Mouse (Mus musculus) right cerebral cortex, postnatal 14 days (tissue): ENCODE measurements around the gene Dera.

Experiments used
- DNase-seq: peaks from one replicate; pipeline ENCODE4 v3.0.0; 2022

Dera gene

DNA sequence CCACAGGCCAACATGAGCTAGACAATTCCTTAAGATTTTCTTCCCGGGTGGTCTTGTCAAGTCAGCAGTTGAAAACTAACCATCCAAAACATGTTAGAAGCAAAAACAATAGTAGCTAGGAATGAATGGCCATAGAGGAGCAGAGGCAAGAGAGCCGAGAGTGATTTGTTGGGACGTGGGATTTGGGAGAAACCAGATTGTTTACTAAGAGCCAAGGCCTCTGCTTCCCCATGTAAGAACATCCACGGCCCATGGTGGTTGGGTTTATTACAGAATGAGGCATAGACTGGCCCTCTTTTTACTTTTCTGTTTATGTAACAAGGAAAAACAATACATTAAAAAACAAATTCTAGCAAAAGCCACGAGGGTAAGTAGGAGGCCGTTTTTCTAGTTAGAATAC is 54.4 kb downstream of the Dera start:
- no peak for DNase-seq

DNA sequence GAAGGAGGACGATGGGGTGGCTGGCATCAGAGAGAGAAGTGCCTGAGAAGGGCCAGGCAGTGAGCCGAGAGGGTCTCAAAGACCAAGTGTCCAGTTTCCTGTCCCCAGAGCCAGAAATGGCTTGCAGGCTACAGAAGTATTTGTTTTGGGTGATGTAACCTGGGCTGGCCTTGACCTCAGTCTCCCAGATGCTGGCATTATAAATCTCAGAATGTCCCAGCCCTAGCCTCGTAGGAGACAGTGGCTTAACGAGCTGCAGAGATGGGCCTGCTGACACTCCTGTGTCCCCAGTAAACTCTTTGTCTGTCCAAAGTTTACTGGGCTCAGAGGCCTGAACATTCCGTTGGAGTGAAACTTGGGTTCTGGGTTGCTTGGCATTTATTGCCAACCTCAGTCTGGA is 55.8 kb downstream of the Dera start:
- DNase-seq: no peak

DNA sequence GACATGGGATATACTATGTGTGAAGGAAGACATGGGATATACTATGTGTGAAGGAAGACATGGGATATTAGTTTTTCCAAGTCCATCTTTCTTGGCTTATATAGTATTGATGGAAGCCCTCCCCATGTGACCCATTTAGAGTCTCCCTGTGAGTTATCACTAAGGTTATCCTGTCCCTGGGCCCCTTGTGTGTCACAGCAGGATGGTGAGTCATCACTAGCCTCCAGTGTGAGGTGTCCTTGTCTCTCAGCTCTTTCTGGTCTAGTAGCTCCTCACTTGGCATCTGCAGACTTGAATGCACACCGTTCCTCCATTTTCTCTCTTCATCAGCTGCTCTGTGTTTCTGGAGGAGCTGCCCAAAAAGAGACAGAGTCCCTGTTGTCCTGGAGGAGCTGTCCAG is 59.7 kb downstream of the Dera start:
- DNase-seq: no peak

GRCm38 (mm10) chr6:137816508-137816907 is 62.2 kb downstream of the Dera start:
- DNase-seq: no peak

DNA sequence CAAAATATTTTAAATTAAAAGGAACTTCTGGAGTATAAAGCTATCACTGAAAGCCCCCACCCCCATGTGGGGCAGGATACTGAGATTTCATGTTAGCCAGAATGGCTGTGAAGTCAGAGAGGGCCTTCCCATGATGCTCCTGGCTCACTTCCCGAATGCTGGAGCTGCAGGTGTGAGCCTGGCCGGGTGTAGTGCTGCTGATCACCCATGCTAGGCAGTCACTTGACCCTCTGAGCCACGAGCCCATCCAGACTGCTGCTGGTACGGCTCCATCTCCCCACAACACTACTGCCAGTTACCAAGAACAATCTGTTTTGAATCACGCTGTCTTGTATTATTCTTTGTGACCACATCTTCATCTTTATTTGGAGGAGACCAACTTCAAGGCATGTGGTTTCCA is 68.2 kb downstream of the Dera start:
- no peak for DNase-seq

DNA sequence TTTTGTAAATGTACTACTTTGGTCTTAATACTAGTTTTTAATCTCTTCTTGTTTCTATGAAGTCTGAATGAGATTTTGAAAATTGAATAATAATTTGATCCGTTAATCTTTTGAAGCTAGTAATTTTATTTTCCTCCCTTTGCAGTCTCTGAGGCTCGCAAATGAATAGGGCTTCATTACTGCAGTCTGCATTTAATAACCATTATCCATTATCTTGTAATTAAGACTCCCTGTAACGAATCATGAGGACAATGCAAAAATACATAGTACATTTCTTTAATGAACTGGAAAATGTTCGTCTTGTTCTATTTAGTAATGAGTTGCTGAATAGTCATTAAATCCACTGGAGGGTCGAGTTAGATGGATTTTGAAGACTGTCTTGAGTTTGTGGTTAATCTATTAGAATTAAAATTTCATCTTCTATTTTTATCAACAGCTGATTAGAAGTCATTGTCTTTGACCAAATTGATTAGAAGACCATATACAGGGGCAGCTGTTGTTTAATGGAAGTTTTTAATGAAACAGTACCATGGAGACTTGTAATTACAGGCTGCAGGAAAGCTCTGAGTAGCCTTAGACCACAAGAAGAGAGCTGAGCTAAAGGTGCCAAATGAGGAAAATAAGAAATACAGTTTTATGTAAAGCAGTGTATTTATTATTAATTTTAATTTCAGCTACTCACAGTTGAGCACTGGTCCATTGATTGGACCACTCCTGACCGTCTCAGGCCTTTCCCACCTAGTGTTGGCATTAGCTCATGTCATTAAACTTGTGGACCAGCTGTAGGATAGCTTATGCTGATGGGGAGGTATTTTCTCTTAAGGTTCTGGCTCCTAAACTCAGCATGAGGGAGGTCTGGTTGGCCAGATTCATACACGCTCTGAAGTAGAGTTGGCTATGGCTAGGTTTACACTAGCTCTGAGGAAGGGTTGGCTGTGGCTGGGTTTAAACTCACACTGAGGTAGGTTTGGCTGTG is 70.0 kb downstream of the Dera start:
- DNase-seq: no peak

DNA sequence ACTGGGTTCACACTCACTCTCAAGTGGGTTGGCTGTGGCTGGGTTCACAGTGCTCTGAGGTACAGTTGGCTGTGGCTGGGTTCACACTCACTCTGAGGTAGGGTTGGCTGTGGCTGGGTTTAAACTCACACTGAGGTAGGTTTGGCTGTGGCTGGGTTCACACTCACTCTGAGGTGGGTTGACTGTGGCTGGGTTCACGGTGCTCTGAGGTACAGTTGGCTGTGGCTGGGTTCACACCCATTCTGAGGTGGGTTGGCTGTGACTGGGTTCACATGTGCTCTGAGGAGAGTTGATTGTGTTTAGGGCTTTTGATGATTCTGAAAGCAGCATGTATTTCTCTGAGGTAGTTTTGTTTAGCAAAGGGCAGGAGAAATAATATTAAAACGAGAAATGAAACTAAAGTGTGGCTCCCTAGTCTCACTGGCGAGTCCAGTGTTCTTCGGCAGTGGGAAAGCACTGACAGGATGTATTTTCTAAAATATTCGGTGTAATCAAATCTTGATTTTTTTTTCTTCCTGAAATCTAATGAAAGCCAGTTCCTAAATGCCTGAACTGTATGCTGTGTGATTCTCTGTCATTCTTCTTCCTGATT is 70.8 kb downstream of the Dera start:
- DNase-seq: no peak

DNA sequence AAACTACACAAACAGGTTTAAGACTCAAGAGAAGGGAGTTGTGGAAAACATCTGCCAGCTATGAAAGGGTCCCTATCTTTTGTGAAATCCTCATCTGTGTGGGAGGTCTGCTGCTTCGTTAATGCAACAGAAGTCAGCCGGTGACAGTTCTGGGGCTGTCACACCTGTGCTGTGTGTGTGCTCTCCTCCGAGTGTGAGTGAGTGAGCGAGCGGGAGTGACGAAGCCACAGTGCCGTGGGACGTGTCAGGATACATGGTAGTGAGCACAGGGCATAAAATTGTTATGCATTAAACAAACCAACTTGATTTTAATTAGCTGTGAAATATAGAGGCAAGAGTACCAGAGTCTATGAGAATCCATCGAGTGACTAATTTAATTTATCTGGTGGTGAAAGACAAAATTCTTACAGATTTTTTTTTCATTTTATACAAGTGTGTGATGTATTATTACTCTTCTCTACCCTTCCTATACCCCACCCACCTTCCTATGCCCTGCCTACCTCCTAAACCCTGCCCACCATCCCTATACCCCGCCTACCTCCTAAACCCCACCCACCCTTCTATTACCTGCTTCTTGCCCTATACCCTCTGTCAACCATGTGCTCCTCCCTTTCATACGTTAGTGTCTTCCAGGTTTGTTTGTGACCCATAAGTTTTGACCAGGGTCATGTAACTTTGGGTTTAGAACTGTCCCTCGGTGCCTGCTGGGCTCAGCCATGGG is 74.9 kb downstream of the Dera start:
- DNase-seq: no peak

DNA sequence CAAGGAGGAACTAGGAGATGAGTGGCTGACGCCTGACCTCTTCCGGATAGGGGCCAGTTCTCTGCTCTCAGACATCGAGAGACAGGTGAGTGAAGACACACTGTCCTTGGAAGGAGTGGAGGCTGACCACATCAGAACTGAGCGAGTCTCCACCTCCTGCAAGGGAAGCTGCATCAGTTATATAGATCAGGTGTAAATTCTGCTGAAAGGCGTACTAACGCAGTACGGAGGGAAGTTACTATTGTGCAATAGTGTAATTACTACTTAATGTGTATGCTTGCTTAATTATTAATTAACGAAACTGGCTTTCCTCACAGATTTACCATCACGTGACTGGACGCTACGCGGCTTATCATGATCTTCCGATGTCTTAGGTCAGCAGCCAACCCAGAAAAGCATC is 82.5 kb downstream of the Dera start:
- no peak for DNase-seq

- DNase-seq: no peak
Measured at GRCm38 (mm10) chr6:137843337-137843736, 89.0 kb downstream of the Dera start.

- no peak for DNase-seq
Measured at GRCm38 (mm10) chr6:137857198-137858194, 103.2 kb downstream of the Dera start.

- DNase-seq: no peak
Measured at GRCm38 (mm10) chr6:137869903-137870580, 115.7 kb downstream of the Dera start.

- no peak for DNase-seq
Measured at GRCm38 (mm10) chr6:137870667-137871066, 116.3 kb downstream of the Dera start.

- peak; percentile 69 for DNase-seq
Measured at GRCm38 (mm10) chr6:137872055-137872735, 117.8 kb downstream of the Dera start.

DNA sequence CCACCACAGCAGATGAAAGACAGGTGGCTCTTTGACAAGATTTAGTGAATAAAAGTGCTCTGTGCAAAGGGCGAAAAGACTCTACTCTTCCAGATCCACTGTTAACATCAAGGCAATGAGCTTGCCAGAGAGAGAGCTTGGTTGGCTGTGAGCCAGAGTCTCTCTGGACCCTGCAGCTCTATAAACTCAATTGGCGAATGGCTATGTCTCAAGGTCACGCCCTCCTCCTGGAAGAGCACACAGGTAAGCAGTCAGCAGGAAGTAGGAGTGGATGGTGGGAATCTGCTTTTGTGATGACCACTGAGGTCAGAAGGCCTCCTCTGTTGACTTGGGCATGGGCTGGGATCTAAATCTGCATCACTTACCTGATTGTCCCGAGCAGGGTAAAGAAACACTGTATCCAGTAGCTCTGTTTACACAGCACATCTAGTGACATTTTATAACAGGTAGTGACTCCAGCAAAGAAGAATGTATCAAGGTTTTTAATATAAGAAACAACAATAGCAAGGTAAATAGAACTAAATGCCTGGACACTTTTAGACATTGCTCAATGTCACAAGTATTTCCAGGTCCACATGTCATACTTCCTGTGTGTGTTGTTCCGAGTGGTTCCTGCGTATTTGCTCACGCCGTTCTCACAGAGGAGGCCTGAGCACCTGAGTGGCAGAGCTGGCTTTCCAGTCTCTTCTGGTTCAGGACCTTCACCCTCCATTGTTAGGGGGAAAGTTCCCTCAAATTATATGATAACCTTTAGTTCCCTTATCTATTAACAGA is 120.3 kb downstream of the Dera start:
- no peak for DNase-seq

DNA sequence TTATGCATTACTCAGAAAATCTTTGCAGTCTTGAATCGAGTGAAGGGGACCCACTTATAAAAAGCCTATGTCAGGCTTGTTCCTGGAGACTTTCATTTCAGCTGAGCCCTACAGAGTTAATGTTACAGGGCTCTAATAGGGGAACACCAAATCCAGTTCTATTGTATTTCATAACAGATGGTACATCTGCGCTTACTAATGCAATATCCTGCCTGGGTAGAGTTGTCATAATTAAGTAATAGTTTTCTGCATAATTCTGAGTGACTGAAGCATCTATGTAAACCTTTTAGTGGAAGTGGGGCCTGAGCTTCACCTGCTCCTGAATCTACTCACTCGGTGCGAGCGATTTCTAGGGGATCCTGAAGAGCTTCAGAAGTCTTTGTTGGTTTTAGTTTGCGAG is 131.3 kb downstream of the Dera start:
- no peak for DNase-seq

DNA sequence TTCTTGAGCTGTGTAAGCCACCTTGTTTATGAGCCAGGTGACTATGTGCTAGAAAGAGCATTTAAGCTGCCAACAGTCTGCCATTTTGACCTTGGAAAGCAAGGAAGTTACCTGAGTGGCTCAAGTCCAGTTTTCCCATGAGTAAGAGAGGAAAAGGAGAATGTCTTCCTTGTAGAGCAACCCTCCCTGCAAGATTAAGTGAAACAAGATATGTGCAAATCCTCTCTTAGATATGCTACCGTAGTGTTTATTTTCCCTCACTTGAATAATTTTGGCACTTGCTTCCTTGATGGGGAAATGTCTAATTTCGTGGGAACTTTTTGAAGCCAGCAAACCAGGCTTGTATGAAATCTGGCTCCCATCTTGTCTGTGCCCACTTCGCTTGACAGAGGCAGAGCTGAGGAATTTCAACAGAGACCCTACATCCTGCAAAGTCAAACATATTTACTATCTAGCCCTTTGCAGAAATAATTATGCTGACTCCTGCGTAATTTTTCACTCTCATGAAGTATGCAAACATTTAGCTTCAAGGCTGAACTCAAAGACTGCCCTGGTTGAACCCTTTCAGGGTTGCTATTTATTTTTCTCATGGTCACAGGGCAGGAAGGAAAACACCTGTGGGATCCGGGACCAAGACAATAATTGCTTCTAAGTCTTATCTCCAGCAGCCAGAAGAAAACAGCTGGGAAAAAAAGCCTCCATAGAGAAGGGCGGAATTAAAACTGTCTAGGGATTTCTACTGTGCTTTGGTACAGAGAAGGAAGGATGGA is 132.0 kb downstream of the Dera start:
- no peak for DNase-seq

DNA sequence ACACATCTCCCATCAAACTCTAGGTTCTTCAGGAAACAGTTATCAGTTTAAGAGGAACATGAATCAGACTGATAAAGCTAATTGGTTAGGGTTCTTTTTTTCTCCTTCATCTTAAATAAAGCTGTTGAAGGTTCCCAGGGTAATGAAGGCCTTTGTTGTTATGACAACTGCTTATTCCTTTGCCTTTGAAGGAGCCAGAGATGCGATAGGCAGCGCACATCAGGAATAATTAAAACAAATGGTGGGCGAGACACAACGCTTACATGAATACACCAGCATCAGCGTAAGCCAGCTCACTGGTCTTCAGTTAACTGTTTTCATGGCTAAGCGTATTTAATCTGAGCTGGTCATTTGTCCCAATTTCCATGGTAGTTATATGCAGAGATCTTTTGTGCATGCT is 132.9 kb downstream of the Dera start:
- no peak for DNase-seq

GRCm38 (mm10) chr6:137897671-137898070 is 143.3 kb downstream of the Dera start:
- no peak for DNase-seq

GRCm38 (mm10) chr6:137901255-137901654 is 146.9 kb downstream of the Dera start:
- no peak for DNase-seq
